Mouse (Mus musculus): ENCODE results near the gene Tcte1. TPM values are rescaled to one million over a fixed set of nuclear protein-coding genes. Genes with fewer than 3 reads are reported as not detected.

The Tcte1 gene
- polyA plus RNA-seq, 1 experiment, result not detected

DNA sequence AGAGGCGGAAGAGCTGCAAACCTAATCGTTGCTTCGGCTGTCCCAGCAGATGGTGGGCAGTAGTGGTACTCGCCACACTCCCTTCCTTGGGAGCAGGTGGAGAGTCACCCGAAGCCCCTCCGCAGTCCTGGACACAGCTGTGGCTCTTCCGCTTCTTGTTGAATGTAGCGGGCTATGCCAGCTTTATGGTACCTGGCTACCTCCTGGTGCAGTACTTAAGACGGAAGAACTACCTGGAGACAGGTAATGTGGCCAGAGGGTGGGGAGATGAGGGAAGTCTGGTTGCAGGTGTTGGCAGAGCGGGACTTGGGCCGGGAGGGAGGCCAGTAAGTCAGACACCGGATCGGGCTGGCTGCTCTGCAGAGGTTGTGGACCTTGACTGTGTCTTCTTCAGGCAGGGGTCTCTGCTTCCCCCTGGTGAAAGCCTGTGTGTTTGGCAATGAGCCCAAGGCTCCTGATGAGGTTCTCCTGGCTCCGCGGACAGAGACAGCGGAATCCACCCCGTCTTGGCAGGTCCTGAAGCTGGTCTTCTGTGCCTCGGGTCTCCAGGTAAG, 41.4 kb downstream of the Tcte1 start:
- Histone ChIP-seq H3K27me3 (ENCODE audit: control insufficient read depth) (peaks cover 3% of the 10 kb centered on the region; the same call in 1 of the 2 replicates), H3K9me3 (ENCODE audit: control insufficient read depth, low read length) (no peaks in the 10 kb centered on the region), H3K36me3 (ENCODE audit: control insufficient read depth) (peaks cover 45% of the 10 kb centered on the region), H3K4me1 (ENCODE audit: control insufficient read depth) (peaks cover 40% of the 10 kb centered on the region), H3K4me3 (replicated peaks) (peak overlapping the region; percentile 88)
- TF ChIP-seq TAL1 (IDR thresholded peaks at IDR 0.05; ENCODE audit: low read length), result no peak
- TF ChIP-seq GATA1 (IDR thresholded peaks at IDR 0.05; ENCODE audit: low read length), result no peak

DNA sequence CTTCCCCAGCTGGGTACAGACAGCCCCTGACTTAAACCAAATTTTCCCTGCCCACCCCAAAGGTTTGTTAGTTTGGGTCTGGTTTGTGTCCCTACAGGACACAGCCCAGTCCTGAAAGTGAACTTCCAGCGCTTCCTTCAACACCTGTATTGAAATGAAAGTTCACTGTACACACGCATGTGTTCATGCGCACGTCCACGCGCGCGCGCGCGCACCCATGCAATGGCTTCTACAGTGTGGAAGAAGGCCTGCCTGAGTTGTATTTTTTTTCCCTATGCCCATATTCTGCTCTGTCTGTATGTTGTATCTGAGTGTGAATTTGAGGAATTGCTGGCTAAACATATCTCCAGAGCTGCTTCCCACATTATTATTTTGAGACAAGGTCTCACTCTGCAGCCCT, 41.9 kb downstream of the Tcte1 start:
- H3K27me3 ChIP-seq (ENCODE audit: control insufficient read depth), result peaks cover 3% of the 10 kb centered on the region; the same call in 1 of the 2 replicates
- TF ChIP-seq TAL1 (IDR thresholded peaks at IDR 0.05; ENCODE audit: low read length) (no peak), GATA1 (IDR thresholded peaks at IDR 0.05; ENCODE audit: low read length) (no peak)
- peaks cover 50% of the 10 kb centered on the region for H3K36me3 ChIP-seq (ENCODE audit: control insufficient read depth)
- peaks cover 44% of the 10 kb centered on the region for H3K4me1 ChIP-seq (ENCODE audit: control insufficient read depth)
- no peaks in the 10 kb centered on the region for H3K9me3 ChIP-seq (ENCODE audit: control insufficient read depth, low read length)
- peak overlapping the region; percentile 88 for H3K4me3 ChIP-seq (replicated peaks)

DNA sequence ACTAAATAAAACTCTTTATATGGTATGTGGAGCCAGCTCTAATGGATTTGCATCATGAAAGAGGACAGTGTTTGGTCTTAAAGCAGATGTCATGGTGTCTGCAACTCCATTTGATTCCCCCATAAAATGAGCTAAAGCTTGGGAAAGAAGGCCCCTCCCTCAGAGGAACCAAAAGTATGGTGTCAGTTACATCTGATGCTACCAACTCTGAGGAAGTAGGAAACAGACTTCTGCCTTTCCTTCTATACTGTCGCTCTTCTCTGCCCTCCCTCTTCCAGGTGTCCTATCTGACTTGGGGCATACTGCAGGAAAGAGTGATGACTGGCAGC, 42.8 kb downstream of the Tcte1 start:
- Histone ChIP-seq H3K27me3 (ENCODE audit: control insufficient read depth) (no peaks in the 10 kb centered on the region), H3K4me3 (replicated peaks) (no peak overlapping the region), H3K4me1 (ENCODE audit: control insufficient read depth) (peaks cover 48% of the 10 kb centered on the region), H3K36me3 (ENCODE audit: control insufficient read depth) (peaks cover 58% of the 10 kb centered on the region), H3K9me3 (ENCODE audit: control insufficient read depth, low read length) (no peaks in the 10 kb centered on the region)
- no peak for TF ChIP-seq TAL1 (IDR thresholded peaks at IDR 0.05; ENCODE audit: low read length)
- no peak for TF ChIP-seq GATA1 (IDR thresholded peaks at IDR 0.05; ENCODE audit: low read length)

GRCm38 (mm10) chr17:45566360-45567161, 43.3 kb downstream of the Tcte1 start:
- H3K27me3 ChIP-seq (ENCODE audit: control insufficient read depth), result no peaks in the 10 kb centered on the region
- peaks cover 50% of the 10 kb centered on the region for H3K4me1 ChIP-seq (ENCODE audit: control insufficient read depth)
- H3K36me3 ChIP-seq (ENCODE audit: control insufficient read depth), result peaks cover 64% of the 10 kb centered on the region
- H3K4me3 ChIP-seq (replicated peaks), result no peak overlapping the region
- TF ChIP-seq GATA1 (IDR thresholded peaks at IDR 0.05; ENCODE audit: low read length), result no peak
- no peak for TF ChIP-seq TAL1 (IDR thresholded peaks at IDR 0.05; ENCODE audit: low read length)
- no peaks in the 10 kb centered on the region for H3K9me3 ChIP-seq (ENCODE audit: control insufficient read depth, low read length)

GRCm38 (mm10) chr17:45567162-45567601, 43.9 kb downstream of the Tcte1 start:
- Histone ChIP-seq H3K4me3 (replicated peaks) (no peak overlapping the region), H3K27me3 (ENCODE audit: control insufficient read depth) (no peaks in the 10 kb centered on the region), H3K36me3 (ENCODE audit: control insufficient read depth) (peaks cover 66% of the 10 kb centered on the region), H3K4me1 (ENCODE audit: control insufficient read depth) (peaks cover 55% of the 10 kb centered on the region), H3K9me3 (ENCODE audit: control insufficient read depth, low read length) (no peaks in the 10 kb centered on the region)
- TF ChIP-seq GATA1 (IDR thresholded peaks at IDR 0.05; ENCODE audit: low read length) (no peak), TAL1 (IDR thresholded peaks at IDR 0.05; ENCODE audit: low read length) (no peak)

- Histone ChIP-seq H3K4me1 (ENCODE audit: control insufficient read depth) (peaks cover 63% of the 10 kb centered on the region), H3K9me3 (ENCODE audit: control insufficient read depth, low read length) (no peaks in the 10 kb centered on the region), H3K27me3 (ENCODE audit: control insufficient read depth) (no peaks in the 10 kb centered on the region), H3K36me3 (ENCODE audit: control insufficient read depth) (peaks cover 66% of the 10 kb centered on the region), H3K4me3 (replicated peaks) (no peak overlapping the region)
- TF ChIP-seq TAL1 (IDR thresholded peaks at IDR 0.05; ENCODE audit: low read length) (no peak), GATA1 (IDR thresholded peaks at IDR 0.05; ENCODE audit: low read length) (no peak)
These were observed 45.8 kb downstream of the Tcte1 start for GRCm38 (mm10) chr17:45568990-45569389.

DNA sequence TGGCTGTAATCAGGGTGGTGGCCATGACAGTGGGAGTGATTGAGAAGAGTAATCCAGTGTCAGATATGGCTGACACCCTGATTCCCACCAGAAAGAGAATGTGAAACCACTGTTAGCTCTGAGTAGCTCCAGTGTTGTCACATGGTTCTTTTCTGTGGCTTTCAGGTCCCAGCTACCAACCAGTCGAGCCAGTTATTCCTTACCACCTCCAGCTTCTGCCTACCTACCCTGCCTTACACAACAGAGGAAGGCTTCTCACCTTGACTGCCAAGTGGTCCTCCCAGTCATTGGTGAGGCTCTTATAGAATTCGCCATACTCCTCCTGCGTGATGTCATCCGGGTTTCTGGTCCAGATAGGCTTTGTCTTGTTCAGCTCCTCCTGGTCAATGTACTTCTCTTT, 46.8 kb downstream of the Tcte1 start:
- peaks cover 65% of the 10 kb centered on the region for H3K36me3 ChIP-seq (ENCODE audit: control insufficient read depth)
- no peak for TF ChIP-seq TAL1 (IDR thresholded peaks at IDR 0.05; ENCODE audit: low read length)
- TF ChIP-seq GATA1 (IDR thresholded peaks at IDR 0.05; ENCODE audit: low read length), result no peak
- no peaks in the 10 kb centered on the region for H3K27me3 ChIP-seq (ENCODE audit: control insufficient read depth)
- H3K9me3 ChIP-seq (ENCODE audit: control insufficient read depth, low read length), result no peaks in the 10 kb centered on the region
- no peak overlapping the region for H3K4me3 ChIP-seq (replicated peaks)
- peaks cover 63% of the 10 kb centered on the region for H3K4me1 ChIP-seq (ENCODE audit: control insufficient read depth)

DNA sequence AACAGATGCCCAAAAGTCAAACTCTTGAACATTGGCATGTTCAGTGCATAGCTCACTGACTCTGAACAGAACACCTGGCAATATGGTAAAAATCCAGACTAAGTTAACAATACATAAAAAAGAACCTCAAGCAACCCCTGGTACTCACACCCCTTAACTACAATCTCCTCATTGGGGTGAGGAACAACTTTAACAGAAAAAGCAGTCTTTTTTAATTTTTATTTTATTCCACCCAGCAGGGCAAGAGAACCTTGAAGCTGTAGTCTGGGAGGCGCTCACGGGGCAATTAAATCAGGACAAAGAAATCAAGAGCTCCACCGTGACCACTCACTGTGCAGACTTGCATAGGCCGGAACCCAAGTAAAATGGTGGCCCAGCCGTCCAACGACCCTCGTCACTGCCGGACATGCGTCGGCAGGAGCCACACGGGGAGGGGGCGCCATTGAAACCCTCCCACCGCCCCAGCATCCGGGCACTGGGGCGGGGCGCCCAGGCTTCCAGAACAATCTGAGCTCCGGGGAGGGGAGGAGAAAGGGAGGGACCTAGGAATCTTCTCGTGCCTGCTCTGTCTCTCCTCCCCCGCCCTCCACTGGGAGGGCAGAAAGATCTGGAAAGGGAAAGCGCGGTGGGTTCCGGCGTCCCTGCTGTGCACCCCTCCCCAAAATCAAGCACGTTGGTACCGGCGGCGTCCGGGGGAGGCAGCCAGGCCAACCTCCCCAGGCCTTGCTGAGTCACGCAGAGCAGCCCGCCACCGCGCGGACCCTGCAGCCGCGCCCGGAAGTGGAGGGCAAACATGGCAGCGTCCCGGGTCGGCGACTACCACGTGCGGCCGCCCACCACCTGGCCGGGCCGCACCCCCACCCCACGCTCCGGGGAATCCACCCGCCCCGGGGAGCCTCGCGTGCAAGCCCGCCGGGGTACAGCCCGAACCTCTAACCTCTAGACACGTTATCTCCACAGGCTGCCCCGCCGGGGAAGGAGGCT, 49.2 kb downstream of the Tcte1 start:
- Histone ChIP-seq H3K9me3 (ENCODE audit: control insufficient read depth, low read length) (no peaks in the 10 kb centered on the region), H3K4me3 (replicated peaks) (peak overlapping the region; percentile 76), H3K36me3 (ENCODE audit: control insufficient read depth) (peaks cover 44% of the 10 kb centered on the region), H3K27me3 (ENCODE audit: control insufficient read depth) (no peaks in the 10 kb centered on the region), H3K4me1 (ENCODE audit: control insufficient read depth) (peaks cover 49% of the 10 kb centered on the region)
- TF ChIP-seq GATA1 (IDR thresholded peaks at IDR 0.05; ENCODE audit: low read length), result no peak
- no peak for TF ChIP-seq TAL1 (IDR thresholded peaks at IDR 0.05; ENCODE audit: low read length)
